Mouse (Mus musculus) retina, embryonic 14.5 days (tissue): ENCODE data around the gene Smagp.

ENCODE experiments used
- DNase-seq: peaks from one replicate; pipeline ENCODE4 v3.0.0-alpha.2; 2015; ENCODE audit warnings: low spot score

The Smagp gene

DNA sequence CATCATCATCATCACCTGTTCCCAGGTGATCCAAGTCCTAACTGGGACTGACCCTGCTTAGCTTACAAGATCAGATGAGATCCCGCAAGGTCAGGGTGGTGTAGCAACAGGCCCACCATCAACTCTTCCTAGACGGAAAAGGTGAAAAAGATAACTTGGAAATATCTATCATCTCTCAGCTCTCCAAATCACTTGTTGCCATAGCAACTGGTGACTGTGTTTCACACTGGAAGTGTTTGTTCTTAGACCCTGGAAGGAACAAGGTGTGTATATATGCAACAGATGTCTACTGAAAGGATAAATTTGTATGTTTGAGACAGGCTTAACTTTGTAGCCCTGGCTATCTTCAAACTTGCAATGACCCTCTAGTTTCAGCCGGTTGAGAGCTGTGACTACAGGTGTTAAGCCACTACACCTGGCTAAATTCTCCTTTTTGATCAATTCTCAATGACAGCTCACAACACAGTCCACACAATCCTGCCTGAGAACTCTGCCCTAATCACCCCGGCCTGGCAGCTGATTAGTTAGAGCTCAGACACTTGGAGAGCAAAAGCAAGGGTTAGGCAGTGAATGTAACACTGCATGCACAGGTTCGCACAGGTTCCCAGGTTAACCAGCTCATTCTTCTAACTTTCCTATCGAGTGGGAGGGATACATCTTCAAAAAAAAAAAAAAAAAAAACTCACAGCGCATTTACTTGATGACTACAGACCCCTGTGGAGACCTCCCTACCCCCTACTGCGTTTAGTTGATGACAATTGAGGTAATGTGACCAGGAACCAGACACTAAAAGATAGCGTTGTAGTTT lies 28.9 kb upstream of the Smagp start:
- DNase-seq: no peak

DNA sequence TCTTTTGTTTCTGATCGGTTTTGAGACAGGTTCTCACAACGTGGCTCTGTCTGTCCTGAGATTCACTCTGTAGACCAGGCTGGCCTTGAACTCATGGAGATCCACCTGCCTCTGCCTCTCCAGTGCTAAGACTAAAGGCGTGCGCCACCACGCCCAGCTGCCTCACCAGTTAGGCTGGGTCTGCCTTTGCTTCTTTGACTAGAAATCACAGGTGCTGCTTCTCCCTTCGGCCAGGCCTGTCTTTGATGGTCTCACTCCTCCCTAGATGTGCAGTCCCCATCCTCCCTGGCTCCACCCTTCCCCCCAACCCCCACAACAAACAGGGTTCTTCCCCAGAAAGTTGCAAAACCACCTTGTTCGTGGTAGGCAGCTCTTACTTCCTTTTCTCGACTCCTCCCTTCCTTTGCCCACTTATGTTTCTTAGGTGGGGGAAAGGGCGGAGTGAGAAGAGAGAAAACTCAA lies 28.1 kb upstream of the Smagp start:
- DNase-seq: no peak

DNA sequence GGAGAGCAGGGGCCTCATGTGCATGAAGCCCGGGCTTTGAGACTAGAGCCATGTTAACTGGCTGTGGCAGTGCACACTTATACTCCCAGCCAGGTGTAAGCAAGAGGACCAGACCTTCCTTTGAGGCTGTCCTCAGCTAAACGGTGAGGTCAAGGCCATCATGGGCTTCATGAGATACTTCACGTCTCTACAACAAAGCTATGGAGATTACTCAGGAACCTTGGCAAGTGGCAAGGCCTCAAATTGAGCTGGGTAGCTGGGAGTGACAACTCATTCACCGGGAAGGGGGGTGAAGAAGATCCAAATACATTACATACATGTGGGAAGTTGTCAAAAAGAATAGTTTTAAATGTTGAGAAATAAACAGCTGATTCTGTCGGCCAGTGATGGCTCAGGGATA lies 24.1 kb upstream of the Smagp start:
- DNase-seq: no peak

DNA sequence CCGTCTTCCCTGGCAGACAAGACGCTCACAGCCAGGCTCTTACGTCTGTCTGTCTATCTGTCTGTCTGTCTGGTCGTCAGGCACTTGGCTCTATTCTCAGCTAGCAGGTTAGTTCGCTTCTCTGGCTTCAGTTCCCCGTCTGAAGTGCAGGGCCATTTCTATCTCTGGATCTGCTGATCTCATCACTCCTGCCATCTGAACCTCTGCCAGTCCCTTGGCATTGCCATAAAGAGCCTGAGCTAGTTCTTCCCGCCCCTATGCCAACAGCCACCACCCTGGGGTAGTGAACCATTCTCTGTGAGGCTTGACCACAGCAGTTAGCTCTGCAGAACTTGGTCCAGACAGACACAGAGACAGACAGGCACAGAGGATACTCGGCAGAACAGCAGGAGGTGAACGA lies 23.6 kb upstream of the Smagp start:
- no peak for DNase-seq

GRCm38 (mm10) chr15:100655201-100655600 lies 18.5 kb upstream of the Smagp start:
- no peak for DNase-seq

GRCm38 (mm10) chr15:100654271-100654670 lies 17.5 kb upstream of the Smagp start:
- DNase-seq: no peak

DNA sequence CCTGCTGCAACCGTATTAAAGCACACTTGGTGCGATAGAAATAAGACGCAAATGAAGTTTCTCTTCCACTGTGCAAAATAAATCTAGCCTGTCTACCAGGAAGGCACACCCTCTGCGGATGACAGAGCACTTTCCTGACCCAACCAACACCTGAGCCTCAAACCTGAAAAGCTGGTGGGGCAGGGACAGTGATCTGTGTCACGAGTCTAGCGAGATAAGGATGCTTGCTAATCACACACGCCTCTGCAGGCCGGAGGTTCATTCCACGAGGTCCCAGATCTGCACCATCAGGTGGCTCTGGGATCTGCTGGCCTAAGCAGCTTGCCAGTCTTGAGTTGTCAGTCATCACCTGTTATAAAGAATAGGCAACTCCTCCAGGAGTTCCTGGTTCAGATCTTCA lies 14.9 kb upstream of the Smagp start:
- no peak for DNase-seq

DNA sequence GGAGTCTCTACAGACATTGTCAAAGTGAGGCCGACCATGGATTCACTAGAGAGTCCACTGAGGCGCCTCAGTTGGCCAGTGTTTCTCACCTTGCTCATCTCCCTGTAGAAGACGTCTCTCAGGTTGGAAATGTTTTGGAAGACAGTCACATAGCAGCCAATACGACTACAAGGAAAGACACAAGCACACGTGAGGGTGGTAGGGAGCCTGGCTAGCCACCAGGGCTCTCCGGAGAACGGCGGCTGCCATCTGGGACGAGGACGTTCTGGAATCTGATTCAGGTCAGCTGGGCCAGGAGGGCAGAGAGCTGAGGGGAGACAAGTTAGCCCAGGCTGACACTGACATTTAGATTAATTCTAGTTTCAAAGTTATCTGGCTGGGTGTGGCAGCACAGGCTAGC lies 13.4 kb upstream of the Smagp start:
- DNase-seq: no peak

- DNase-seq: no peak
Measured at GRCm38 (mm10) chr15:100646161-100646560, 9.4 kb upstream of the Smagp start.

DNA sequence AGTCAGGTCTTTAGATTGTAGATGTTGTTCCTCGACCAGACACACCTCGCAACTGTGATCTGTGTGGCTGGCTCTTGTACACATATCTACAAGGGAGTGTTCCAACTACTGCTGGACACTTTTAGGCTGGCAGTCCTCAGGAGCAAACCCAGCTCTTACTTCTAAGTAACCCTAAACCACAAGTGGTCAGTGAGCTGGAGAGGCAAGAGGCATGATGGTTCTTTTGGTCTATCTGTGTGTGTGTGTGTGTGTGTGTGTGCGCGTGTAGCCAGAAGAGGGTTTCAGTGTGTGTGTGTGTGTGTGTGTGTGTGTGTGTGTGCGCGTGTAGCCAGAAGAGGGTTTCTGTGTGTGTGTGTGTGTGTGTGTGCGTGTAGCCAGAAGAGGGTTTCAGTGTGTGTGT lies 5.7 kb upstream of the Smagp start:
- DNase-seq: no peak

GRCm38 (mm10) chr15:100641226-100641810 lies 4.6 kb upstream of the Smagp start:
- no peak for DNase-seq

DNA sequence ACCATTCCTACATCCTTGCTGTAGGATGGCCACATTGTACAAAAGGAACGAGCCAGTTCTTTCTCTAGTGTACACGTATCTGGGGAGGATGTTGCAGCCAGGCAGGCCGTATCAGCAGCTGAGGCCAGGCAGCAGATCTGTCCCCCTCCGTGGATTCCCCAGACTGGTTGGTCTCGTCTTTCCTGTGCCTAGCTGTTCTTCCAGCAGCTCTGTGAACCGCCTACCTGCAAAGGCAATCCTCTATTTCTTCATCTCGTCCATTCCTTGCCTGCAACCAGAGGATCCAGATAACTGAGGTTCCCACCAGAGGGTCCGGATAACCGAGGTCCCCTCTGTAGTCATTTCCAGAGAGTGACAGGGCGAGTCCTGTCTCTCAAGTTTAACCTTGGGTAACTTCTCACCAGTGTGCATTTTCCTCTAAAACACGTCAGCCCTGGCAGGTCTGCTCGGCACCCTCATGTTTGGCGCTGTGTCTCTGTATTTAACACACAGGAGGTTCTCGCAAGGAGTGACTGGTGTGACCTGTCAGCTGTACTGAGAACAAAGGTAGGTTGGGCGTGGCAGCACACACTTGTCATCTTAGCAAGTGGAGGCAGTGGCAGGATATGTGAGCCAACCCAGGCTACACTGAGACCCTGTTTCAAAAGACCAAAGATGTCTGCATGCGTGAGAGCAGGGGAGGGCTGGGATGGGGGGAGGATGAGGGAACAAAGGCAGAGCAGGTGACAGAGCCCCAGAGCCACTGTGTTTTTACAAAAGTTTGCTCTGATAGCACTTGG lies 3.4 kb upstream of the Smagp start:
- DNase-seq: no peak

DNA sequence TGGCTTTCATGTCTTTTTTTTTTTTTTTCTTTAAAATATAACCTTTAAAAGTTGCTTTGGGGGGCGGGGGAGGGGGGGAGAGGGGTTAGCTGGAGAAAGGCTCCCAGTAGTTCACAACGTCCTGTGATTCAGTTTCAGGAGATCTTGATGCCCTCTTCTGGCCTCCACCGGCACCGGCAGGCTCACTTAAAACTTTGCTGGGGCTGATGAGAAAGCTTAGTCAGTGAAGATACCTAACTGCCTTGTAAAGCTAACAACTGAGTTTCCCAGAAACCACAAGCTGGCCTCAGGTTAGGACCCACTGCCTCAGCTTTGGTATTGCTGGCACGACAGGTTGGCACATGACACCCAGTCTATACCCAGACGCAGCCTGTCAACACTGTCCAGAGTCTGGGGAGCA lies 921 bp upstream of the Smagp start:
- DNase-seq: no peak

DNA sequence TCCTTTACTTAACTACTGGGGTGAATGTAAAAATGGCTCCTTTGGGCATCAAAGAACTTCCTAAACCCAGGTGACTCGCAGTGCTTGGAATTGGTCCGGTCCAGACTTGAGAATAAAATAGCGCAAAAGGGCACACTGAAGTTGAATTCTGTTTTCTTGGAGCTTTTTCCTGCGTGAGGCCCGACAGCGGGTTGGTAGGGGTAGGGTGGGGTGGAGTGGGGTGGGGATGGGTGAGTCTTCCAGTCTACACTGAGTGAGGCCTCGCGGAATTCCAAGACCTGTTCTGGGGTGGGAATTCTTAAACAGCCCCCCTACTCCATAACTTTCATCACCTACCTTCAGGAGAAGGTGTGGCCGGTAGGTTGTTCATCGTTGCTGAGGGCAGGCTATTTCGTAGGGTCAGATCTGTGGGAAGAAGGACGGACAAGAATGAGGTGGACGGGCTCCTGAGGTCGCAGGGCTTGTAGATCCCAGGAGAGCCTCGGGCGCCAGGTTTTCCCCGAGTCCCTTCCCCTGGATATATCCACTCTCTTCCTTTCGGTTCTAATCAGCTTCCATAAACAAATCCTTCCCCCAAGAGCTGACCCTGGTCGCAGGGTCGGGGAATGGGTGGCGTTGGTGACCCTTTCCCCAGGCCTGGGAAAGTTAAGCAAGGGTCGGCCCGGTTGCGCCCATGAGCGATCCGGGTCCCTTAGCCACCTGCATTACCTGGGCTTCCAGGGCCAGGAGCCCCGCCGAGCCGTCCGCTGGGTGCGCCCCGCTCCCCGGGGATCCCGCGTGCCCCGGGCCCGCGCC lies 692 bp downstream of the Smagp start:
- no peak for DNase-seq

DNA sequence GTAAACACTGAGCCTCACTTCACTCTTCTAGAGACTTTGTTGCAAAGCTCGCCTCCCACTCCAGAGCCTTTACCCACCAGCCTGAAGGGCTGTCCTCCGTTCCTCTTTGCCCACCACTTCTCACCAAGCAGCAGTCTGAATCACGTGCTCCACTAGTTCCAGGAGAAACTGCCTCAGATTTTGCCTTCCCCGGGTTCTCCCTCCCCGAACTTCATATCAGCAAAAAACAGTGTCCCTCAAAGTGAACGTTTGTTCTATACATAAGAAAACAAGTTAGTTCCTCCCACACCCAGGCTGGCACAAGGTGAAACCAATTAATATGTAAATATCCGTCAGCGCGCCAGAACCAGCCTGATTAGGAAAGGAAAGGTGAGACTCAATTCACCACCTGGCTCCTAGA lies 1.5 kb downstream of the Smagp start:
- DNase-seq: no peak

DNA sequence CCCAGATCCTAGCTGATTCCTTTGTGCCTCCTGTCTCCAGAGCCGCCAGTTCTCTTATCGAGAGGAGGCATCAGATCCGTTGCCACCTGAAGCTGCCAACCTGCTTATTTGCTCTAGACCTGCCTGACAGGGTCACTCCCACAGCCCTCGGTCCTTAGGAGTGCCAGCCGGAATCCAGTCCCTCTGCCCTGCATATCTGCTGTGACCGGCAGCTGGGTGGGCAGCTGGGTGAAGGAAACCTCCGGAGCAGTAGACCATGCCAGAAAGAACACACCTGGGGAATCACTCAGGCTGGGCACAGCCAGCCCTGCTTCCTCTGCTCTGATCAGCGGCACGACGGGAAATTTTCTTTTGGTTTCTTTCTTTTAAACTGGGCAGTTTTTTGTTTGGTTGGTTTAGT lies 3.4 kb downstream of the Smagp start:
- no peak for DNase-seq

DNA sequence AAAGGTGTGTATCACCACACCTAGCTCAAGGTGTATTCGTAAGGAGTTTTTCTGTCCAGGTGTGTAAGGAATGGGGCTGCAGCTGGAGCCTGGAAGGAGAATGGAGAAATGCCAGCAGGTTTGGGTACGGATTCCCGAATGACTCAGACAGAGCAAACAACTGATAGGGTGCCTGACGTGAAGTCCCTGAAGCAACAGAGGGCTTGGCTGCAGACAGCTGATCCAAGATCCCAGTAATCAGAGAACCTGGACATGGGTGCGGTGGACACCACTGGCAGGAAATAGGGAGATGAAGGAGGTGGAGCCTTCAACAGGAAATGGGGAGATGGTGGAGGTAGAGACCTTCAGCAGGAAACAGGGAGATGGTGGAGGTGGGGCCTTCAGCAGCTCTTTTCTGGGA lies 4.4 kb downstream of the Smagp start:
- DNase-seq: no peak

GRCm38 (mm10) chr15:100631454-100632170 lies 5.1 kb downstream of the Smagp start:
- no peak for DNase-seq

DNA sequence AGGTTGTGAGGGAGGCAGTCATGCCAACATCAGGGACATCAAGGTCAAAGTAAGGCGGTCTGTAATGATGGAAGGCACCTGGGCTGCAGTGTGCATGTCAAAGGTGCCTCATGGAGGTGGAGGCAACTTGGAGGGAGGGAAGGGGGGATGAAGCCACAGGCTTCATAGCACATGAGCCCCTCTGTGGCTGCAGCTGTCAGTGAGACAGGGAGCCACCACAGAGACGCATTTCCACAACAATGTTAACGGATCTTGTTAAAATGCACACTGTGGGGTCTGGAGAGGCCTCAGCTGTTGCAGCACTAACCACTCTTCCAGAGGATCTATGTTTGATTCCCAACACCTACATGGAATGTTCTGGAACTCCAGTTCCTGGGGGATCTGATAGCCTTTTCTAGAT lies 6.6 kb downstream of the Smagp start:
- no peak for DNase-seq

DNA sequence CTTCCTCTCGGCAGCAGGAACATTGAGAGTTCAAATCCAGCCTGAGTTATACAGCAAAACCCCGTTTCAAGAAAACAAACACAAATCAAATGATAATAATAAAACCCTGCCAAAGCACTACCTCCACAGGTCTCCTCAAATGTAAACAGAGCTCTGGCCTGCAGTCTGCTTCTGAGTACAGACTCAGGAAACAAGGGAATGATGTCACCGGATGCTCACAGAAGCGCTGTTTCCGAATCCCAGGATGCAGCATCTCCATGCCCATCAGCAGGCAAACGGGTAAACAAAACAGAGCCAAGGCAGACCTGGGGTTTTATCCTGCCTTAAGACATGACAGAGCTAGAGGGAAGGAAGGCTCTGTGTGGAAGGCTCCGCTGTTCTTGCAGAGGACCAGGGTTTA lies 7.9 kb downstream of the Smagp start:
- DNase-seq: no peak

DNA sequence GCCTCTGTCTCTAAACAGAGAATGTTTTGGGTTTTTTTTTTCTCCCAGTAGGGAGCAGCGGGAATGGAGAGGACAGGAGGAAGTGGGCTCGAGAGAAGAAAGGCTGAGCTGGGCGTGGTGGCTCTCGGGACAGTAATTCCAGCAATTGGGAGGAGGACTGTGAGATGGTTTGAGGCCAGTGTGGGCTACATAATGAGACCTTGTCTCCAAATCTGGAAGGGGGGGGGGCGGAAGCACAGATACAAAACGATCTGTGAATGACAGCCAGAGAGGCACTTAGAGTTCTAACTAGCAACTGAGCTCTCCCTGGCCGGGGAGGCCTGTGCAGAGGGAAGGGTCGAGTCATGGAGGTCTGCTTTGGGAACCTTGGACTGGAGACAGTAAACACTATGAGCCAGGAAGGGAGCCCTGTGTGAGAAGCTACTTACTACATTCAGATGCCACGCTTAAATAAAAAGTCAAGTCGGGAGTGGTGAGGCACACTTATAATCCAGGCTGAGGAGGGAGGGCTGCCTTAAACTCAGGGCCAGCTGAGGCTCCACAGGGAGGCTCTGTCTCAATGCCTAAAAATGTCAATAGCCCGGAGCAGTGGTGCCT lies 8.9 kb downstream of the Smagp start:
- DNase-seq: no peak
